Mouse (Mus musculus) stomach, embryonic 16.5 days (tissue): ENCODE data around the gene Mgmt. TPM values are rescaled to one million over a fixed set of nuclear protein-coding genes. Genes with fewer than 3 reads are reported as not detected.

Experiments used
- ATAC-seq: fragments of 200-750 bp; cut with Nextera tagmentation; 2 replicates; pipeline ENCODE4 v1.8.0; 2017; ENCODE audit warnings: moderate number of reproducible peaks, moderate TSS enrichment; ENCODE audit not compliant: insufficient read depth, low FRiP score
- H3K27ac ChIP-seq: fragments of 300-500 bp; sonication (generic); 2 replicates; pipeline ENCODE4 v1.5.1; 2014; ENCODE audit warnings: low read length
- H3K27me3 ChIP-seq: fragments of 300-500 bp; sonication (generic); 2 replicates; pipeline ENCODE4 v1.6.1; 2014; ENCODE audit warnings: low read length, control low read depth, mixed read lengths; ENCODE audit not compliant: control insufficient read depth, insufficient read depth
- H3K36me3 ChIP-seq: fragments of 300-500 bp; sonication (generic); 2 replicates; pipeline ENCODE4 v1.6.1; 2014; ENCODE audit warnings: low read length; ENCODE audit not compliant: control insufficient read depth, insufficient read depth
- H3K4me1 ChIP-seq: fragments of 300-500 bp; sonication (generic); 2 replicates; pipeline ENCODE4 v1.6.1; 2014; ENCODE audit warnings: low read length, control low read depth, mixed read lengths; ENCODE audit not compliant: control insufficient read depth, insufficient read depth
- H3K4me2 ChIP-seq: fragments of 300-500 bp; sonication (generic); 2 replicates; pipeline ENCODE4 v1.6.1; 2014; ENCODE audit warnings: low read depth, low read length, mixed read lengths
- H3K4me3 ChIP-seq: fragments of 300-500 bp; sonication (generic); replicated peaks from 2 replicates; pipeline ENCODE4 v1.5.1; 2014; ENCODE audit warnings: mild to moderate bottlenecking, low read length
- H3K9ac ChIP-seq: fragments of 300-500 bp; sonication (generic); 2 replicates; pipeline ENCODE4 v1.6.1; 2014; ENCODE audit warnings: low read length
- H3K9me3 ChIP-seq: fragments of 300-500 bp; sonication (generic); replicated peaks from 2 replicates; pipeline ENCODE4 v1.6.1; 2016; ENCODE audit warnings: low read length, control low read depth; ENCODE audit not compliant: control insufficient read depth
- WGBS: fragments of 180-500 bp; shearing (Covaris S2); extraction: QIAGEN DNeasy Blood & Tissue Kit; methylation state at CpG from one replicate; pipeline ENCODE4 v1.1.7; 2014; 5-methylcytosine and 5-hydroxymethylcytosine counted together
- polyA plus RNA-seq: library from polyadenylated mRNA; unstranded; fragments of >200 nt; fragmentation: Nextera tagmentation; extraction: Ambion mirVana; gene quantifications from 2 replicates; pipeline ENCODE4 v1.2.1, GENCODE M21; 2015

Mgmt gene
- polyA plus RNA-seq, 1 experiment from 2014 or later, result 7.3 TPM

DNA sequence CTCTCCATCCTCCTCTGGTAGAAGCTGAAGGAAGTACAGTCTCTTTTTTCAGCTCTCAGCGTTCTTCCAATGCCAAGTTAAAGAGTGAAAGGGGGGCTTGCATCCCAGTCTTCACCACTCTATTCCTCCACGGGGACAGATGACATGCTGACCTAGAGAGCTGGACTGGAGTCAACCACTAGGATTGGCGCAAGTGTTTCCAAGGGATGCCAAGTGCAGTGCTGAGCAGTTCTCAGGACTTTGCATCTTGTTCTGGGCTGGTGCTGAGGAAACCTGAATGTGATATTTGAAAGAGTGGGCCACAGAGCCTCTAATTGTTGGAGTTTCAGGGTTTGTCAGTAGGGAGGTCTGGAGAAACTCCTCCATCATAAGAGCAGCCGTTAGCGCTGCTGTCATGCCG, 187.8 kb downstream of the Mgmt start:
- ATAC-seq, result no peak
- 81% methylated on average over 6 of the region's 6 CpGs for WGBS
- no peak overlapping the region for H3K4me2 ChIP-seq
- no peaks in the 10 kb centered on the region for H3K9me3 ChIP-seq
- H3K27ac ChIP-seq, result no peak overlapping the region
- H3K27me3 ChIP-seq, result no peaks in the 10 kb centered on the region
- peaks cover 17% of the 10 kb centered on the region for H3K4me1 ChIP-seq
- H3K9ac ChIP-seq, result no peak overlapping the region
- H3K4me3 ChIP-seq, result no peak overlapping the region
- no peaks in the 10 kb centered on the region for H3K36me3 ChIP-seq

DNA sequence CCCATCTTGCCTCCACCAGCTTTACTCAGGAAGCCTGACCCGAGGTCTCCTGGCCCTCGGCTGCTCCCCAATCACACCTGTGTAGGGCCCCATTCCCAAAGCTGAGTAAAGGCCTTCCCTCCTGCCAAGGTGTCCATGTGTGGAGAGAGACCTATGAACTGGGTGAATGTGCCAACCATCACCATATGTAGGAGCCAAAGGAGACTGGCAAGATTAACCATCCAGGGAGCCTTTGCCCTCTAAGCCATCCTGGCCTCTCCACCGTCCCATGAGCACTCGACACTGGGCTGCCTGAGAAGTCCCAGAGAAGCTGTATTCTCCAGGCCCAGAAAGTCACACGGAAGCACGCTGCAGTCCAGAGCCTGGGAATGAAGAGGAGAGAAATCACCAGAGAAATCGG, 190.2 kb downstream of the Mgmt start:
- no peaks in the 10 kb centered on the region for H3K27me3 ChIP-seq
- 88% methylated on average over 7 of the region's 7 CpGs for WGBS
- no peak overlapping the region for H3K4me3 ChIP-seq
- H3K4me1 ChIP-seq, result peaks cover 18% of the 10 kb centered on the region
- no peaks in the 10 kb centered on the region for H3K9me3 ChIP-seq
- H3K9ac ChIP-seq, result no peak overlapping the region
- H3K27ac ChIP-seq, result no peak overlapping the region
- no peak overlapping the region for H3K4me2 ChIP-seq
- no peaks in the 10 kb centered on the region for H3K36me3 ChIP-seq
- no peak for ATAC-seq

DNA sequence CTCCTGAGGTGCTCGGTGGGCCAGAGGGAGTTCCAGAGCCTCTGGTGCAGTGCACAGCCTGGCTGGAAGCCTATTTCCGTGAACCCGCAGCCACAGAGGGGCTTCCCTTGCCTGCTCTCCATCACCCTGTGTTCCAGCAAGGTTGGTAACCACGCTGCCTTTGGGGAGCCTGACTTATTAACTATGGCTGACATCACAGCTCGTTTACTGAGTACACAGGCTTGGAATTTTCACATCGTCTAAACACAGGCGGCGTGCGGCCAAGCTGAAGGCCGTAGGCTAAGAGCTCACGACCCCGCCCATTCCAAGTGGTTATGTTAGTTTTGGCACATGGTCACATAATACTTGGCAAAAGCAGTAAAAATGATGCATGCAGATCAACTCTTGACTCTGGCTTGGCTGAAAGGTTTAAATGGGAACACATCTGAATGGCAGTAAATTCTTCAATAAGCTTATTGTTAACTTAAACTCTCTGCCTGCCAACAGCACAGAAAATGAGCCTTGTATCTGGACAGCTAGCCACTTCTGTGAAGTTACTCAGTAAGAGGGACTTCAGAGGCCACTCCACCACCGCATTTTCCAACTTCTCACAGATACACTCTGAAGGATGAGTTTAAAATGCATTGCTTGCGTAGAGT, 191.7 kb downstream of the Mgmt start:
- peak; percentile 80 for ATAC-seq
- peak overlapping the region; percentile 60 for H3K27ac ChIP-seq
- H3K27me3 ChIP-seq, result no peaks in the 10 kb centered on the region
- no peak overlapping the region; the same call in 1 of the 2 replicates for H3K4me2 ChIP-seq
- H3K4me3 ChIP-seq, result no peak overlapping the region
- H3K36me3 ChIP-seq, result no peaks in the 10 kb centered on the region
- 0 out of 2 replicates have a peak overlapping the region, but pooled peaks have one; percentile 25 for H3K9ac ChIP-seq
- H3K9me3 ChIP-seq, result no peaks in the 10 kb centered on the region
- 15% methylated on average over 14 of the region's 14 CpGs for WGBS
- peaks cover 18% of the 10 kb centered on the region for H3K4me1 ChIP-seq

DNA sequence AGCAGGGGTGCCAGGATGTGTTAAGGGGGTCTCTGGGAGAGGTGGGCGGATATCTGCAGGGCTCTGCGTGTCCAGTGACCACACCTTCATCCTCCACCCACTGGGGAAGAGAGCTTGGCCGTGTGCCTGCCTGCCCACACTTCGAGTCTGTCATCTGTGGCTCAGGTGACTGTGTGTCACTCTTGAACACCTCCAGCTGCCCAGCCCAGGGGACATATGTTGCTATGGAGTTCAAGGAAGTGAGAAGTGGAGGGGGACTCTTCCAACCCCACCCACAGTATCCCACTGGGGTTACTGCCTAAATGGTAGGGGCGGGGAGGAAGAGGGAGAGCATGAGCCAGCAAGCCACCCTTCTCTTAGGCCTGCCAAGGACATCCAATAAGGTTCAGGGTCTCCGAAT, 192.7 kb downstream of the Mgmt start:
- Histone ChIP-seq H3K36me3 (no peaks in the 10 kb centered on the region), H3K4me2 (no peak overlapping the region), H3K9ac (no peak overlapping the region), H3K4me1 (peaks cover 18% of the 10 kb centered on the region), H3K27ac (no peak overlapping the region), H3K9me3 (no peaks in the 10 kb centered on the region), H3K27me3 (no peaks in the 10 kb centered on the region), H3K4me3 (no peak overlapping the region)
- WGBS, result 58% methylated on average over 6 of the region's 6 CpGs
- no peak for ATAC-seq

DNA sequence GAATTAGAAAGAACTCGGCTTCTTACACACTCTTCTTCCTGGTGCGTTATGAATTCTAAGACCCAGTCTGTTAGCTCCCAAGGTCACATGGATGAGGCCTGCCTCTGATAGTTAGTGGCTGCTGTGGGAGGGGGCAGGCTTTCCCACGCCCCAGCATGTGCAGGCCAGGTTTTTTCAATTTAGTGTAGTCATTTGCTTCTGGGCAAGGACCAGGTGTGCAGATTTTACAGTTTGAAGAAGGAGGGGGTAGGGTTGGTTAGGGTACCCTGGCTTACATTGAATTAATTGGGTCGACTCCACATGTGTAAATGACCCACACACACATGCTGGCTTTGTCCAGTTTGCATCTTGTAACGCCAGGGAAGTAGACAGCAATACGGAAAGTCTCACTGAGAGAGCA, 193.7 kb downstream of the Mgmt start:
- Histone ChIP-seq H3K9ac (no peak overlapping the region), H3K27ac (no peak overlapping the region), H3K9me3 (no peaks in the 10 kb centered on the region), H3K4me3 (no peak overlapping the region), H3K27me3 (no peaks in the 10 kb centered on the region), H3K36me3 (no peaks in the 10 kb centered on the region), H3K4me2 (no peak overlapping the region), H3K4me1 (peaks cover 18% of the 10 kb centered on the region)
- 88% methylated on average over 6 of the region's 6 CpGs for WGBS
- no peak for ATAC-seq

DNA sequence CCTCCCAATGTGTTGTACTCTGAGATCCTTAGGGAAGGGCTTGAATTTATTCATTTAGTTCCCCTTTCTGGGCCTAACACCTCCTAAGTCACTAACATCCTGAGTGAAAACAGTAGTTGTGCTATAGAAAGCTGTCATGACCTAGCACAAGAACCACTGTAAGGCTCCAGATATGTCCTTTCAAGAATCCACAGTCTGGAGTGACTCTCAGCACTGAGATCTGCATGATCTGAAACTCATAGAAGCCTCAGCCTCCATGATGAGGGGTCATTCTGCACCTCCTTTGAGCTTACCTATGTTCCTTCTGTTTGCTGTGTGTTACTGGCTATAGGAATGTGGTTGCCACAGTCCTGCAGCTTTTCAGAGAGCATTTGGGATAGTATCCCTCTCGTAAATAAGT, 200.1 kb downstream of the Mgmt start:
- Histone ChIP-seq H3K9me3 (no peaks in the 10 kb centered on the region), H3K4me3 (no peak overlapping the region), H3K27ac (no peak overlapping the region), H3K4me1 (no peaks in the 10 kb centered on the region), H3K4me2 (no peak overlapping the region), H3K27me3 (no peaks in the 10 kb centered on the region), H3K36me3 (no peaks in the 10 kb centered on the region), H3K9ac (no peak overlapping the region)
- 91% methylated on average over 1 of the region's 1 CpGs for WGBS
- ATAC-seq, result no peak

DNA sequence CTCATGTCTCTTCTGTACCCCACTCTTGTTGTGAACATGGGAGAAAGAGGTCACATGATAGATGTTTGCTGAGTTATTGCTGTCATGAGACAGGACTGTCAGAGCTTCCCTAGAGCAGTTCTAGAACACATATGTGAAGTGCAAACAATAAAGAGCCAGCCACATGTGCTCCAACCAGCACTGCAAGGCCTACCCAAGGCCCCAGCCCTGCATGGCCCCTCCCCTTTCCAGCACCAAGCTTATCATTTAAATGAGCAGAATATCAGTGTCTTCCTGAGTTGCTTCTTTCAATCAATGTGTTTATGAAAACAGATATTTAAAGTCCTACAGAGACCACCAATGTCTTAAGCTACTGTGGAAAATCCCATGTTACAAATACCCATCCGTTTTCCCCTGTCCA, 201.3 kb downstream of the Mgmt start:
- H3K9me3 ChIP-seq, result no peaks in the 10 kb centered on the region
- no peak overlapping the region for H3K4me2 ChIP-seq
- no peaks in the 10 kb centered on the region for H3K27me3 ChIP-seq
- no peak overlapping the region for H3K4me3 ChIP-seq
- ATAC-seq, result no peak
- no peak overlapping the region for H3K27ac ChIP-seq
- no peak overlapping the region for H3K9ac ChIP-seq
- H3K4me1 ChIP-seq, result no peaks in the 10 kb centered on the region
- no peaks in the 10 kb centered on the region for H3K36me3 ChIP-seq
- WGBS, result 93% methylated on average over 1 of the region's 1 CpGs

DNA sequence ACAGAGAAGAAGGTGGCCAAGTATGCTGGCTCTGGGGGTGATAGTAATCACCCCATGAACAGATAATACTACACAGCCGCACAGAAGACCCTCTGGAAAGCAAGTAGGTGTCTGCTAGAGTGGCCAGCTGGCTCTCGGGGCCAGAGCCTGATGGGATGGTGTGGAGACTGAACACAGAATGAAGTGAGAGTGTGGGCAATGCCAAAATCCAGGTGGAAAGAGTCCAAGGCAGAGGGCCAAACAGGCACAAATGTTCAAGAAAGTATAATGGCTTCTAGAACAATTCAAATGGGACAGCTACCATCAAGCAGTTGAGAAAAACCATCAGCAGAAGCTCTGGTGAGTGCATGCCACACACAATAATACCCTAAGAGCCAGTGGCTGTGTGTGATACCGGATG, 205.4 kb downstream of the Mgmt start:
- H3K36me3 ChIP-seq, result no peaks in the 10 kb centered on the region
- no peak overlapping the region for H3K4me3 ChIP-seq
- 74% methylated on average over 3 of the region's 3 CpGs for WGBS
- H3K9ac ChIP-seq, result no peak overlapping the region
- H3K9me3 ChIP-seq, result no peaks in the 10 kb centered on the region
- no peak overlapping the region for H3K27ac ChIP-seq
- H3K4me1 ChIP-seq, result no peaks in the 10 kb centered on the region
- no peaks in the 10 kb centered on the region for H3K27me3 ChIP-seq
- ATAC-seq, result no peak
- H3K4me2 ChIP-seq, result no peak overlapping the region

DNA sequence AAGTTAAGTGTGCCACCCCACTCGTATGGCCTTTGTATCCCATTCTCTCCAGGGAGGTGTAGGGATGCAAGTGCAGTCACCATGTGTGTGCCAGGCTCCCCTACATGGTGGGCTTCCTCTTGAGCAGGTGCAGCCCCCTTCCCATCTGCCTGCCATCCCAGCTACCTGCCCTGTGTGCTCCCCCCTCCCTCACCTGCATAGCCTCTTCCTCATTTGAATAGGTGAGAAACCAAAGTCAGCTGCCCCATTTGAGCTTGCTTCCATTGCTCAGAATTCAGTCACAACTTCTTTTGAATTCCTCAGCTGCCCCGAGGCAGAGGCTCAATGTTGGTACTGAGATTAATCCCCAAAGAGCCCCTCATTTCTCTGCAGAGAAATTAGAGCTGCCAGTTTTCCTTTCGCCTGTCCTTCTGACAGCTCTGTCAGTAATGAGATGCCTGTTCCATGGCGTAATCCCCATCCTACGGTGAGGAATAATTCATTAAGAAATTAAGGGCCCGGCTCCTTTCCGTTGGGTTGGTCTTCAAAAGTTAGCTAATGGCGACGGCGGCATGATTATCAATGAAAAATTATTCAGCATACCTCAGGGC, 208.3 kb downstream of the Mgmt start:
- no peak overlapping the region for H3K4me3 ChIP-seq
- H3K36me3 ChIP-seq, result no peaks in the 10 kb centered on the region
- no peak overlapping the region for H3K27ac ChIP-seq
- no peak overlapping the region for H3K9ac ChIP-seq
- no peak for ATAC-seq
- 83% methylated on average over 10 of the region's 10 CpGs for WGBS
- H3K4me2 ChIP-seq, result no peak overlapping the region
- no peaks in the 10 kb centered on the region for H3K9me3 ChIP-seq
- no peaks in the 10 kb centered on the region for H3K27me3 ChIP-seq
- no peaks in the 10 kb centered on the region for H3K4me1 ChIP-seq
